ENCODE assay signal across 8 mouse cellular contexts in the genomic region with DNA sequence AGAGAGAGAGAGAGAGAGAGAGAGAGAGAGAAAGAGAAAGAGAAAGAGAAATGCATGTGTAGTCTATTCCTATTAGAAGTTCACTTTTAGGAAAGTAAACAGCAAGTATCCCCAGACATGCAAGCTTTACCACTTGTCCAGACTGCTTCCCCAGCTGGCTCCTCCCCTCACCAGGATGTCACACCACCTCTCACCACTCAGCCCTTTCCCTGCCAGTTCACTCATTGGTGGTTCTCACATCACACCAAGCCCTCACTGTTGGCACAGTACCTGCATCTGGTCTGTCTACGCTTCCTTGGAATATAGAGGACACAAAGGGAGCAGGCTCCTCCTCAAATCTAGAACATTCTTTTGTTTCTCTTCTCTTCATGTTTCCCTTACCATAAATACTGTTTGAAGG. TPM values are rescaled to one million over a fixed set of nuclear protein-coding genes. Genes with fewer than 3 reads are reported as not detected.
DNase-seq lines count a peak whose midpoint lies in the region; ATAC-seq and TF ChIP-seq lines count a peak whose summit lies in the region.

No protein-coding gene starts in this region.

- no peaks in the 10 kb centered on the region for H3K36me3 ChIP-seq in liver, embryonic 14.5 days (replicated peaks; ENCODE audit: control insufficient read depth, insufficient read depth, low read depth)
- no peaks in the 10 kb centered on the region for H3K36me3 ChIP-seq in neural tube, embryonic 15.5 days

- WGBS in liver, embryonic 14.5 days (ENCODE audit: insufficient replicate concordance): 71% methylated on average over 1 of the region's 1 CpGs
- 71% methylated on average over 1 of the region's 1 CpGs for WGBS in neural tube, embryonic 15.5 days

- H3K27ac ChIP-seq in liver, embryonic 14.5 days: no peak overlapping the region
- no peak overlapping the region for H3K27ac ChIP-seq in neural tube, embryonic 15.5 days (replicated peaks)

- H3K27me3 ChIP-seq in liver, embryonic 14.5 days (ENCODE audit: control insufficient read depth, insufficient read depth, low read length): no peaks in the 10 kb centered on the region
- H3K27me3 ChIP-seq in neural tube, embryonic 15.5 days (replicated peaks): no peaks in the 10 kb centered on the region

- TF ChIP-seq CTCF in liver, embryonic 14.5 days (IDR thresholded peaks at IDR 0.05; ENCODE audit: low read depth): no peak

- no peak overlapping the region for H3K9ac ChIP-seq in liver, embryonic 14.5 days (replicated peaks)
- H3K9ac ChIP-seq in neural tube, embryonic 15.5 days (replicated peaks): no peak overlapping the region

- TF ChIP-seq EP300 in liver, embryonic 14.5 days (IDR thresholded peaks at IDR 0.05; ENCODE audit: low read depth): no peak

- DNase-seq in heart, adult 11 months: peak; percentile 92
- DNase-seq in heart, adult 8-10 months (ENCODE audit: low spot score): no peak
- DNase-seq in 3T3-L1 (ENCODE audit: low read depth, low spot score): peak; percentile 73
- peak; percentile 42 for DNase-seq in brain, adult 2 months (ENCODE audit: low read depth, low spot score)
- DNase-seq in liver, embryonic 14.5 days (ENCODE audit: low read depth in 3 of 3, low spot score in 3 of 3): no peak
- DNase-seq in cerebellum, adult 11-12 months: no peak

- no peak overlapping the region for H3K4me2 ChIP-seq in liver, embryonic 14.5 days (ENCODE audit: low read depth)
- H3K4me2 ChIP-seq in neural tube, embryonic 15.5 days: no peak overlapping the region

- H3K4me3 ChIP-seq in liver, embryonic 14.5 days (ENCODE audit: insufficient read depth in 1 of 2, low read depth in 2 of 2, low read length in 2 of 2): no peak overlapping the region
- H3K4me3 ChIP-seq in neural tube, embryonic 15.5 days (replicated peaks): no peak overlapping the region

- H3K9me3 ChIP-seq in liver, embryonic 14.5 days (ENCODE audit: control insufficient read depth, low read length): no peaks in the 10 kb centered on the region
- no peaks in the 10 kb centered on the region for H3K9me3 ChIP-seq in neural tube, embryonic 15.5 days (replicated peaks)

- H3K4me1 ChIP-seq in liver, embryonic 14.5 days (replicated peaks; ENCODE audit: control insufficient read depth in 2 of 2, insufficient read depth in 2 of 2, low read length in 1 of 2): peaks cover 2 to 3% of the 10 kb centered on the region in 2 experiments; a peak in 3 of 4 replicates
- H3K4me1 ChIP-seq in neural tube, embryonic 15.5 days: peaks cover 4% of the 10 kb centered on the region

- ATAC-seq in liver, embryonic 14.5 days (ENCODE audit: insufficient read depth): peak; percentile 19; the same call in 1 of the 2 replicates
- no peak for ATAC-seq in erythroblast, adult 5-6 weeks (replicated peaks; ENCODE audit: low FRiP score, poor library complexity, severe bottlenecking)
- no peak for ATAC-seq in neural tube, embryonic 15.5 days (ENCODE audit: low FRiP score)

RNA-seq across cellular contexts. Expression of gene Stk38l, which starts 26.9 kb away (rescaled TPM):
- total RNA-seq in heart, adult 8-10 months (2022): 10 to 100 TPM; 12.6 to 13.9 (median 13.2) TPM
- polyA plus RNA-seq in liver, embryonic 14.5 days (2012; rRNA removed): 1.3 and 1.7 TPM in 2 replicates
- polyA plus RNA-seq in liver, embryonic 14.5 days (2014; fragmentation: Nextera tagmentation; extraction: Ambion mirVana): 3.8 and 4.4 TPM in 2 replicates
- total RNA-seq in erythroblast, adult 5-6 weeks (2015; ENCODE audit: low replicate concordance): 0.58 and 1.0 TPM in 2 replicates
- 1.4 and 6.8 TPM in 2 replicates for total RNA-seq in erythroblast, adult 5-6 weeks (2017; ENCODE audit: low replicate concordance)
- polyA plus RNA-seq in neural tube, embryonic 15.5 days (2015; fragmentation: Nextera tagmentation; extraction: Ambion mirVana): 12.1 and 13.2 TPM in 2 replicates

RNA-seq across cellular contexts. Expression of gene Arntl2, which starts 44.2 kb away (rescaled TPM):
- total RNA-seq in heart, adult 8-10 months (2022): 1 to 10 TPM in 3 of 4 experiments, under 1 TPM in 1; 0.55 to 1.7 (median 1.5) TPM
- 0.47 and 0.49 TPM in 2 replicates for polyA plus RNA-seq in liver, embryonic 14.5 days (2012; rRNA removed)
- polyA plus RNA-seq in liver, embryonic 14.5 days (2014; fragmentation: Nextera tagmentation; extraction: Ambion mirVana): 0.08 and 0.10 TPM in 2 replicates
- not detected in 2 replicates for total RNA-seq in erythroblast, adult 5-6 weeks (2015; ENCODE audit: low replicate concordance)
- total RNA-seq in erythroblast, adult 5-6 weeks (2017; ENCODE audit: low replicate concordance): not detected in 2 replicates
- 4.1 and 4.5 TPM in 2 replicates for polyA plus RNA-seq in neural tube, embryonic 15.5 days (2015; fragmentation: Nextera tagmentation; extraction: Ambion mirVana)

Comparison
In these comparisons a context has a peak if more than half of its experiments do, and no peak if none do; other contexts are left out.
1. DNase-seq: peak in heart, adult 11 months (single experiment), 3T3-L1 (single experiment) and brain, adult 2 months (single experiment); none in heart, adult 8-10 months (single experiment), liver, embryonic 14.5 days (0 of 3) and cerebellum, adult 11-12 months (single experiment).